Mouse (Mus musculus): ENCODE measurements around the gene Dnah2. TPM values are rescaled to one million over a fixed set of nuclear protein-coding genes. Genes with fewer than 3 reads are reported as not detected.

Dnah2 gene
- polyA plus RNA-seq, 2 experiments, result 0.01 to 0.03 TPM

GRCm38 (mm10) chr11:69582230-69582805 is 33.4 kb upstream of the Dnah2 start:
- peaks cover 7% of the 10 kb centered on the region for H3K36me3 ChIP-seq (replicated peaks; ENCODE audit: control insufficient read depth, insufficient read depth, low read depth)
- H3K9me3 ChIP-seq (ENCODE audit: control insufficient read depth, low read length), result no peaks in the 10 kb centered on the region
- WGBS (ENCODE audit: insufficient replicate concordance), result 45% methylated on average over 9 of the region's 9 CpGs
- DNase-seq (ENCODE audit: low read depth in 3 of 3, low spot score in 3 of 3) (no peak), ATAC-seq (ENCODE audit: insufficient read depth) (no peak)
- H3K27ac ChIP-seq, result peak overlapping the region; percentile 97
- H3K4me1 ChIP-seq (replicated peaks; ENCODE audit: control insufficient read depth in 2 of 2, insufficient read depth in 2 of 2, low read length in 1 of 2), result peaks cover 41 to 55% of the 10 kb centered on the region in 2 experiments
- no peak for TF ChIP-seq CTCF (IDR thresholded peaks at IDR 0.05; ENCODE audit: low read depth)
- no peaks in the 10 kb centered on the region for H3K27me3 ChIP-seq (ENCODE audit: control insufficient read depth, insufficient read depth, low read length)
- H3K4me2 ChIP-seq (ENCODE audit: low read depth), result peak overlapping the region; percentile 84
- peak overlapping the region; percentile 34 to 89 for H3K4me3 ChIP-seq (ENCODE audit: insufficient read depth in 1 of 2, low read depth in 2 of 2, low read length in 2 of 2)
- H3K9ac ChIP-seq (replicated peaks), result peak overlapping the region; percentile 94

- DNase-seq (ENCODE audit: low read depth in 3 of 3, low spot score in 3 of 3), result no peak
- TF ChIP-seq EP300 (IDR thresholded peaks at IDR 0.05; ENCODE audit: low read depth) (no peak), CTCF (IDR thresholded peaks at IDR 0.05; ENCODE audit: low read depth) (0 out of 2 replicates have a peak, but pooled peaks have one; percentile 0)
- Histone ChIP-seq H3K4me3 (ENCODE audit: insufficient read depth in 1 of 2, low read depth in 2 of 2, low read length in 2 of 2) (peak overlapping the region; percentile 89 to 100), H3K27me3 (ENCODE audit: control insufficient read depth, insufficient read depth, low read length) (no peaks in the 10 kb centered on the region), H3K36me3 (replicated peaks; ENCODE audit: control insufficient read depth, insufficient read depth, low read depth) (peaks cover 8% of the 10 kb centered on the region), H3K9me3 (ENCODE audit: control insufficient read depth, low read length) (no peaks in the 10 kb centered on the region), H3K9ac (replicated peaks) (peak overlapping the region; percentile 94), H3K27ac (peak overlapping the region; percentile 97), H3K4me1 (replicated peaks; ENCODE audit: control insufficient read depth in 2 of 2, insufficient read depth in 2 of 2, low read length in 1 of 2) (peaks cover 46 to 60% of the 10 kb centered on the region in 2 experiments), H3K4me2 (ENCODE audit: low read depth) (peak overlapping the region; percentile 84)
- ATAC-seq (ENCODE audit: insufficient read depth), result no peak
- under 1% methylated on average over 8 of the region's 8 CpGs for WGBS (ENCODE audit: insufficient replicate concordance)
Measured at GRCm38 (mm10) chr11:69581814-69582213, 32.9 kb upstream of the Dnah2 start.

- peak; percentile 90 to 91 (median 91) for DNase-seq (ENCODE audit: low read depth in 3 of 3, low spot score in 3 of 3)
- Histone ChIP-seq H3K27me3 (ENCODE audit: control insufficient read depth, insufficient read depth, low read length) (no peaks in the 10 kb centered on the region), H3K4me2 (ENCODE audit: low read depth) (peak overlapping the region; percentile 84), H3K4me1 (replicated peaks; ENCODE audit: control insufficient read depth in 2 of 2, insufficient read depth in 2 of 2, low read length in 1 of 2) (peaks cover 48 to 60% of the 10 kb centered on the region in 2 experiments), H3K9ac (replicated peaks) (peak overlapping the region; percentile 94), H3K4me3 (ENCODE audit: insufficient read depth in 1 of 2, low read depth in 2 of 2, low read length in 2 of 2) (peak overlapping the region; percentile 89 to 100), H3K27ac (peak overlapping the region; percentile 97), H3K9me3 (ENCODE audit: control insufficient read depth, low read length) (no peaks in the 10 kb centered on the region), H3K36me3 (replicated peaks; ENCODE audit: control insufficient read depth, insufficient read depth, low read depth) (peaks cover 8% of the 10 kb centered on the region)
- WGBS (ENCODE audit: insufficient replicate concordance), result under 1% methylated on average over 36 of the region's 36 CpGs
- TF ChIP-seq CTCF (IDR thresholded peaks at IDR 0.05; ENCODE audit: low read depth) (0 out of 2 replicates have a peak, but pooled peaks have one; percentile 12), EP300 (IDR thresholded peaks at IDR 0.05; ENCODE audit: low read depth) (peak; percentile 52; the same call in 1 of the 2 replicates)
- ATAC-seq (ENCODE audit: insufficient read depth), result peak; percentile 81
Measured at GRCm38 (mm10) chr11:69581147-69581688, 32.3 kb upstream of the Dnah2 start.

GRCm38 (mm10) chr11:69580572-69581146 is 31.7 kb upstream of the Dnah2 start:
- no peak for TF ChIP-seq EP300 (IDR thresholded peaks at IDR 0.05; ENCODE audit: low read depth)
- TF ChIP-seq CTCF (IDR thresholded peaks at IDR 0.05; ENCODE audit: low read depth), result no peak
- Histone ChIP-seq H3K27ac (peak overlapping the region; percentile 97), H3K4me1 (replicated peaks; ENCODE audit: control insufficient read depth in 2 of 2, insufficient read depth in 2 of 2, low read length in 1 of 2) (peaks cover 48 to 60% of the 10 kb centered on the region in 2 experiments), H3K36me3 (replicated peaks; ENCODE audit: control insufficient read depth, insufficient read depth, low read depth) (peaks cover 8% of the 10 kb centered on the region), H3K9ac (replicated peaks) (peak overlapping the region; percentile 94), H3K27me3 (ENCODE audit: control insufficient read depth, insufficient read depth, low read length) (no peaks in the 10 kb centered on the region), H3K9me3 (ENCODE audit: control insufficient read depth, low read length) (no peaks in the 10 kb centered on the region), H3K4me3 (ENCODE audit: insufficient read depth in 1 of 2, low read depth in 2 of 2, low read length in 2 of 2) (peak overlapping the region; percentile 89 to 100), H3K4me2 (ENCODE audit: low read depth) (peak overlapping the region; percentile 84)
- DNase-seq (ENCODE audit: low read depth in 3 of 3, low spot score in 3 of 3), result no peak
- no peak for ATAC-seq (ENCODE audit: insufficient read depth)
- WGBS (ENCODE audit: insufficient replicate concordance), result under 1% methylated on average over 25 of the region's 25 CpGs

GRCm38 (mm10) chr11:69580091-69580514 is 31.2 kb upstream of the Dnah2 start, which contains the start of the genes Wrap53 and Trp53:
Gene Wrap53, minus strand, starts transcription at chr11:69580255.
Gene Trp53, plus strand, starts transcription at chr11:69580359.
- Histone ChIP-seq H3K27ac (peak within 1 kb of the TSS; percentile 97), H3K27me3 (ENCODE audit: control insufficient read depth, insufficient read depth, low read length) (no peaks in the 10 kb centered on the region), H3K9ac (replicated peaks) (peak within 1 kb of the TSS; percentile 94), H3K4me1 (replicated peaks; ENCODE audit: control insufficient read depth in 2 of 2, insufficient read depth in 2 of 2, low read length in 1 of 2) (peaks cover 43 to 57% of the 10 kb centered on the region in 2 experiments), H3K36me3 (replicated peaks; ENCODE audit: control insufficient read depth, insufficient read depth, low read depth) (peaks cover 8% of the 10 kb centered on the region), H3K4me2 (ENCODE audit: low read depth) (peak within 1 kb of the TSS; percentile 89), H3K4me3 (ENCODE audit: insufficient read depth in 1 of 2, low read depth in 2 of 2, low read length in 2 of 2) (peak within 1 kb of the TSS; percentile 89 to 100), H3K9me3 (ENCODE audit: control insufficient read depth, low read length) (no peaks in the 10 kb centered on the region)
- peak; percentile 53 for ATAC-seq (ENCODE audit: insufficient read depth)
- TF ChIP-seq CTCF (IDR thresholded peaks at IDR 0.05; ENCODE audit: low read depth), result peak; percentile 28; the same call in 1 of the 2 replicates
- no peak for TF ChIP-seq EP300 (IDR thresholded peaks at IDR 0.05; ENCODE audit: low read depth)
- peak; percentile 88 to 94 (median 89) for DNase-seq (ENCODE audit: low read depth in 3 of 3, low spot score in 3 of 3)
- WGBS (ENCODE audit: insufficient replicate concordance), result 0% methylated on average over 13 of the region's 13 CpGs

All from liver, embryonic 14.5 days (tissue).